25 mouse cellular contexts compared by ENCODE assay signal in the genomic region with DNA sequence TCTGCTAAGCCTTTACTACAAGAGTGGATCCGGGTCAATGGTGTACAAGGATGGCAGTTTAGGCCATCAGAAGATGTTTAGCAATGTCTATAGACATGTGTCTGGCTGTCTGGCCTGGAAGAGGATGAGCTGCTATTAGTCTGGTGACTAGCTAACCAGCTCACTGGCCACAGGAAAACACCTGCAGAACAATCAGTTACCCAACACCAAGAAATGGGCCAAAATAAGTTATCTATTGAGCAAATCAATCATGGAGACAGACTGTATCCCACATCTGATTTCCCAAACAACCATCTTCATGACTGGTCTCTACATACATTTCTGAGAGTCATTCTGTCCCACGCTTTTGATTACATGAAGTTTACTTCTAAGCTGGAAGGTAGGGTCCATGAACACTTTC. TPM values are rescaled to one million over a fixed set of nuclear protein-coding genes. Genes with fewer than 3 reads are reported as not detected.
DNase-seq lines count a peak whose midpoint lies in the region; ATAC-seq and TF ChIP-seq lines count a peak whose summit lies in the region.
"Had no signal": no experiment of that assay in that cellular context is flagged by ENCODE, and none has a peak within 500 bp of the region (broad histone marks: within the 10 kb centered on the region; RNA-seq: fewer than 3 reads in every experiment).

No protein-coding gene starts in this region.

- intact Hi-C loops in heart, postnatal 14 days (cut with DNase I), result loop anchor here (5.0 kb wide), 1 partner anchor 74 kb away; the partner anchor contains the start of gene Kpna3

- WGBS in kidney, adult 2 months, result 89% methylated on average over 2 of the region's 2 CpGs
- WGBS in limb, embryonic 14.5 days, result 96% methylated on average over 2 of the region's 2 CpGs
- 95% methylated on average over 2 of the region's 2 CpGs for WGBS in limb, embryonic 10.5 days
- 81% methylated on average over 2 of the region's 2 CpGs for WGBS in liver, postnatal 0 days (ENCODE audit: insufficient replicate concordance)

- DNase-seq in heart, adult 11 months, result peak; percentile 63
- DNase-seq in heart, postnatal 14 days, result no peak
- peak; percentile 9 for DNase-seq in kidney, adult 2 months
- no peak for DNase-seq in kidney, postnatal 36 days
- no peak for DNase-seq in limb, embryonic 14.5 days (ENCODE audit: low spot score)
- no peak for DNase-seq in limb, embryonic 10.5 days (ENCODE audit: low spot score)
- no peak for DNase-seq in liver, postnatal 0 days
- no peak for DNase-seq in liver
- DNase-seq: adrenal gland, adult 8-10 months; adrenal gland, postnatal 14 days; adrenal gland, postnatal 36 days; B cell, adult 2 months; cerebellum, adult 11-12 months; cerebellum, adult 2 months; cerebellum, adult 9-10 months; cerebellum, postnatal 10 days; cerebellum, postnatal 25 days had no signal

- no peak for TF ChIP-seq POLR2A in kidney, adult 2 months (IDR thresholded peaks at IDR 0.05; ENCODE audit: low read depth, low read length)
- TF ChIP-seq POLR2A in limb, embryonic 14.5 days (IDR thresholded peaks at IDR 0.05; ENCODE audit: borderline replicate concordance, extremely low read depth, insufficient read depth, insufficient read length), result no peak

- no peak overlapping the region for H3K4me3 ChIP-seq in kidney, adult 2 months (ENCODE audit: insufficient read depth, low read depth, low read length)
- no peak overlapping the region for H3K4me3 ChIP-seq in limb, embryonic 14.5 days (replicated peaks; ENCODE audit: low read length)
- no peak overlapping the region for H3K4me3 ChIP-seq in limb, embryonic 10.5 days
- H3K4me3 ChIP-seq in liver, postnatal 0 days (ENCODE audit: low read depth, low read length), result no peak overlapping the region
- H3K4me3 ChIP-seq: embryonic facial prominence, embryonic 10.5 days; embryonic facial prominence, embryonic 12.5 days; forebrain, embryonic 13.5 days had no signal

- TF ChIP-seq CTCF in kidney, adult 2 months (conservative IDR thresholded peaks at IDR 0.05; ENCODE audit: insufficient read depth, insufficient read length, low read depth, low read length), result no peak
- no peak for TF ChIP-seq CTCF in liver, postnatal 0 days (IDR thresholded peaks at IDR 0.05; ENCODE audit: low read depth)

- H3K27ac ChIP-seq in kidney, adult 2 months (ENCODE audit: insufficient read depth, low read depth, low read length), result no peak overlapping the region
- H3K27ac ChIP-seq in limb, embryonic 14.5 days (replicated peaks; ENCODE audit: low read depth, low read length), result 0 out of 2 replicates have a peak overlapping the region, but pooled peaks have one; percentile 22
- H3K27ac ChIP-seq in limb, embryonic 10.5 days, result no peak overlapping the region
- peak overlapping the region; percentile 29; the same call in 1 of the 2 replicates for H3K27ac ChIP-seq in liver, postnatal 0 days (ENCODE audit: low read depth)
- H3K27ac ChIP-seq: embryonic facial prominence, embryonic 10.5 days; embryonic facial prominence, embryonic 12.5 days; forebrain, embryonic 13.5 days had no signal

- peaks cover 5% of the 10 kb centered on the region for H3K4me1 ChIP-seq in kidney, adult 2 months (ENCODE audit: control insufficient read depth, insufficient read depth, low read length)
- peaks cover 3% of the 10 kb centered on the region; the same call in 1 of the 2 replicates for H3K4me1 ChIP-seq in limb, embryonic 14.5 days (ENCODE audit: control insufficient read depth, insufficient read depth, low read length)
- peaks cover 9% of the 10 kb centered on the region for H3K4me1 ChIP-seq in limb, embryonic 10.5 days
- H3K4me1 ChIP-seq in liver, postnatal 0 days (ENCODE audit: insufficient read depth), result peaks cover 25% of the 10 kb centered on the region

- no peak for TF ChIP-seq EP300 in liver, postnatal 0 days (IDR thresholded peaks at IDR 0.05; ENCODE audit: low read depth)

- no peaks in the 10 kb centered on the region for H3K9me3 ChIP-seq in limb, embryonic 14.5 days (ENCODE audit: control insufficient read depth, low read length)
- no peaks in the 10 kb centered on the region for H3K9me3 ChIP-seq in limb, embryonic 10.5 days (replicated peaks)
- H3K9me3 ChIP-seq in liver, postnatal 0 days (ENCODE audit: low read length), result no peaks in the 10 kb centered on the region
- H3K9me3 ChIP-seq: embryonic facial prominence, embryonic 10.5 days; embryonic facial prominence, embryonic 12.5 days; forebrain, embryonic 13.5 days; G1E had no signal

- H3K36me3 ChIP-seq in kidney, adult 2 months (ENCODE audit: control insufficient read depth, insufficient read depth, low read length), result peaks cover 4% of the 10 kb centered on the region
- peaks cover 19% of the 10 kb centered on the region for H3K36me3 ChIP-seq in limb, embryonic 14.5 days (ENCODE audit: control insufficient read depth, insufficient read depth, low read length)
- H3K36me3 ChIP-seq in limb, embryonic 10.5 days, result peaks cover 29% of the 10 kb centered on the region
- peaks cover 6% of the 10 kb centered on the region for H3K36me3 ChIP-seq in liver, postnatal 0 days (replicated peaks; ENCODE audit: insufficient read depth, low read length)

- H3K4me2 ChIP-seq in limb, embryonic 14.5 days (replicated peaks; ENCODE audit: low read depth, low read length, severe bottlenecking), result no peak overlapping the region
- no peak overlapping the region for H3K4me2 ChIP-seq in liver, postnatal 0 days (ENCODE audit: low read depth, low read length)
- H3K4me2 ChIP-seq: embryonic facial prominence, embryonic 12.5 days; forebrain, embryonic 13.5 days had no signal

- H3K9ac ChIP-seq in limb, embryonic 14.5 days (ENCODE audit: low read depth, low read length, severe bottlenecking), result no peak overlapping the region
- no peak overlapping the region for H3K9ac ChIP-seq in liver, postnatal 0 days (replicated peaks)
- H3K9ac ChIP-seq: embryonic facial prominence, embryonic 12.5 days; forebrain, embryonic 13.5 days had no signal

- ATAC-seq in limb, embryonic 14.5 days (ENCODE audit: low FRiP score, low read depth), result no peak
- ATAC-seq in liver, postnatal 0 days, result no peak
- ATAC-seq: activated CD4-positive, CD25-positive, alpha-beta regulatory T cell, adult 4 months; CD4-positive, CD25-positive, alpha-beta regulatory T cell, adult 4 months; forebrain, embryonic 13.5 days; Patski had no signal

- H3K27me3 ChIP-seq in kidney, adult 2 months (replicated peaks; ENCODE audit: control insufficient read depth, insufficient read depth, low read length), result no peaks in the 10 kb centered on the region
- H3K27me3 ChIP-seq in limb, embryonic 14.5 days (ENCODE audit: control insufficient read depth, insufficient read depth, low read length), result no peaks in the 10 kb centered on the region
- H3K27me3 ChIP-seq in limb, embryonic 10.5 days (ENCODE audit: low read depth, poor library complexity, severe bottlenecking), result no peaks in the 10 kb centered on the region
- no peaks in the 10 kb centered on the region for H3K27me3 ChIP-seq in liver, postnatal 0 days (ENCODE audit: insufficient read depth, low read length)
- H3K27me3 ChIP-seq: CH12.LX; embryonic facial prominence, embryonic 12.5 days; forebrain, embryonic 13.5 days; Patski had no signal

RNA-seq across cellular contexts. Expression of gene Ebpl, which starts 3.5 kb away (rescaled TPM):
- 1 to 10 TPM; 1.1 to 1.2 TPM for total RNA-seq in heart, postnatal 14 days (2021)
- polyA plus RNA-seq in kidney, adult 2 months (2012; rRNA removed), result 1.5 and 2.0 TPM in 2 replicates
- 4.8 and 5.4 TPM in 2 replicates for polyA plus RNA-seq in limb, embryonic 14.5 days (2012; rRNA removed)
- polyA plus RNA-seq in limb, embryonic 14.5 days (2014; fragmentation: Nextera tagmentation; extraction: Ambion mirVana), result 13.6 and 14.5 TPM in 2 replicates
- 9.4 and 10.5 TPM in 2 replicates for polyA plus RNA-seq in limb, embryonic 10.5 days (2016; fragmentation: Nextera tagmentation; extraction: Ambion mirVana)
- polyA plus RNA-seq in liver, postnatal 0 days (2015; fragmentation: Nextera tagmentation; extraction: Ambion mirVana), result 13.3 and 13.8 TPM in 2 replicates

RNA-seq across cellular contexts. Expression of gene Arl11, which starts 54.2 kb away (rescaled TPM):
- under 1 TPM; 0.83 to 0.96 TPM for total RNA-seq in heart, postnatal 14 days (2021)
- 0.39 and 0.74 TPM in 2 replicates for polyA plus RNA-seq in kidney, adult 2 months (2012; rRNA removed)
- 1.1 and 1.2 TPM in 2 replicates for polyA plus RNA-seq in limb, embryonic 14.5 days (2012; rRNA removed)
- polyA plus RNA-seq in limb, embryonic 14.5 days (2014; fragmentation: Nextera tagmentation; extraction: Ambion mirVana), result 0.70 and 0.81 TPM in 2 replicates
- 0.19 and 0.26 TPM in 2 replicates for polyA plus RNA-seq in limb, embryonic 10.5 days (2016; fragmentation: Nextera tagmentation; extraction: Ambion mirVana)
- polyA plus RNA-seq in liver, postnatal 0 days (2015; fragmentation: Nextera tagmentation; extraction: Ambion mirVana), result 2.8 and 3.0 TPM in 2 replicates
- total RNA-seq: G1E had no signal
- polyA plus RNA-seq: CD4-positive, CD25-positive, alpha-beta regulatory T cell, adult 4 months; G1E; Patski had no signal

Comparison
In these comparisons a context has a peak if more than half of its experiments do, and no peak if none do; other contexts are left out.
1. DNase-seq: peak in heart, adult 11 months (single experiment) and kidney, adult 2 months (single experiment); none in heart, postnatal 14 days (0 of 2), kidney, postnatal 36 days (0 of 2), limb, embryonic 14.5 days (single experiment), limb, embryonic 10.5 days (single experiment), liver, postnatal 0 days (single experiment) and liver (single experiment).
2. H3K27ac ChIP-seq: peak in limb, embryonic 14.5 days (single experiment) and liver, postnatal 0 days (single experiment); none in kidney, adult 2 months (single experiment) and limb, embryonic 10.5 days (single experiment).